Mouse (Mus musculus) testis, adult 10 weeks (tissue): ENCODE data around the gene Serpina1d. TPM values are rescaled to one million over a fixed set of nuclear protein-coding genes. Genes with fewer than 3 reads are reported as not detected.

Experiments used
- polyA plus RNA-seq: library from polyadenylated mRNA; stranded (reverse); fragments of 350-450 nt; fragmentation: Illumina TruSeq; extraction: RNeasy Lipid Tissue Mini Kit (QIAGEN cat#74804); gene quantifications from one replicate; pipeline ENCODE4 v1.2.3, GENCODE M21; 2014; ENCODE audit warnings: low read depth, low replicate concordance

Gene Serpina1d
- polyA plus RNA-seq = 0.64 TPM

GRCm38 (mm10) chr12:103773246-103773851 is at the start of gene Serpina1d:
Serpina1d (minus strand) TSS chr12:103773592.

Other genes with a start within 250 kb of the Serpina1d start
- 103 TPM for gene Ppp4r4, start 241.3 kb downstream of the Serpina1d start, polyA plus RNA-seq
- not detected for gene Serpina10, start 142.1 kb downstream of the Serpina1d start, polyA plus RNA-seq
- gene Serpina6, start 116.4 kb downstream of the Serpina1d start, polyA plus RNA-seq = 0.13 TPM
- 3.0 TPM for gene Serpina16, start 97.5 kb downstream of the Serpina1d start, polyA plus RNA-seq
- gene Serpina1f, start 78.1 kb downstream of the Serpina1d start, polyA plus RNA-seq = 3.1 TPM
- gene Serpina1b, start 56.8 kb upstream of the Serpina1d start, polyA plus RNA-seq = 0.32 TPM
- gene Serpina1a, start 90.0 kb upstream of the Serpina1d start, polyA plus RNA-seq = 1.4 TPM
- gene Serpina1c, start 131.3 kb upstream of the Serpina1d start, polyA plus RNA-seq = not detected
- 0.50 TPM for gene Serpina1e, start 185.4 kb upstream of the Serpina1d start, polyA plus RNA-seq
- gene Serpina11, start 216.4 kb upstream of the Serpina1d start, polyA plus RNA-seq = not detected
- gene Serpina9, start 240.2 kb upstream of the Serpina1d start, polyA plus RNA-seq = 0.25 TPM